Mouse (Mus musculus): ENCODE results near the gene Omt2a.
"Not testable (repeated sequence)": the region's sequence is repeated elsewhere in the genome, so short reads cannot be mapped to it uniquely, and the experiment has no call there.

The Omt2a gene

DNA sequence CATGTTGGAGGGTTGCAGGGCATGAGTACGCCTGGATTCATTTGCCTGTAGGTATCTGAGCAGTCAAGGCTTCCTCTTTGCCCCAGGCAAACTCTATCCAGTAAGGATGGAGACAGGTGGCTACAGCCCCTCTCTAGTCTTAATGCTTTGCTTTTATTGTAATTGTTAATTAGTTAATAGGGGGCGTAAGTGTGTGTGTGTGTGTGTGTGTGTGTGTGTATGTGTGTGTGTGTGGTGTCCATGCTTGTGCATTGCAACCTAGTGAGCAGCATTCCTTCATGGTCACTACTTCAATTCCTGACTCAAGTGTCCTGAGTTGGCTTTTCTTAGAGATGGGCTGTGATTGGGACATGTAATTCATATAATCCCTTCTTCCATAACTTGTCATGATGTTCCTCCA, at the start of gene Omt2a:
Omt2a (minus strand) TSS at position 101 of the 400 bp plus-strand sequence.
- DNase-seq (ENCODE audit: low spot score in 2 of 2), result no peak

DNA sequence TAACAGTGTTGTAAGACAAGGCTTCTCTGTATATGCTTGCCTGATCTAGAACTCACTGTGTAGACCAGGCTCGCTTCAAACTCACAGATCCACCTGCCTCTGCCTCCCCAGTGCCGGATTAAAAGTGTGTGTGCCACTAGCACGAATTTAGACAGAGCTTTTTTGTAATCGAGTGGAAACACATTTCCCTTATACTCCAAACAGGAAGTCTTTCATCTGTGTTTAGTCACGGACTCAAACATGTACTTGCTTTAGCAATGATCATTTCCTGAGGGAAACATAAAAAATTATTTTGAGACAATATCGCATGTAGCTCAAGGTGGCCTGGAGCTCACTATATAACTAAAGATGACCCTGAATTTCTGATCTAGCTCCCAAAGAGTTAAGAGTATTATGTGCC, 48.8 kb upstream of the Omt2a start:
- DNase-seq (ENCODE audit: low spot score in 2 of 2), result no peak

DNA sequence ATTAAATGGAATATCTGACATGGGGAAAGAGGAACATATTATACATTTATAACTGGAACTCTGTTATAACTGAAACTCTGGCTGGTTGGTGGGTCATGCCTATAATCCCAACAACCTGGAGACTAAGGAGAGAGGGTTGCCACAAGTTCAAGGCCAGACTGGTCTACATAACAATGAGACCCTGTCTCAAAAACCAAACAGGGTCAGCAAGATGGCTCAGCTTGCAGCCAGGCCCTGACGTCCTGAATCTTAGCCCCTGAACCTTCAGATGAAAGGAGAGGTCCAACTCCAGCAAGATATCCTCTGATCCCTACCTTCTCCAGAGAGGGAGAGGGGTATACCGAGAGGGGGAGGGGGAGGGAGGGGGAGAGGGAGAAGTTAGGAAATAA, 45.9 kb upstream of the Omt2a start:
- no peak for DNase-seq (ENCODE audit: low spot score in 2 of 2)

DNA sequence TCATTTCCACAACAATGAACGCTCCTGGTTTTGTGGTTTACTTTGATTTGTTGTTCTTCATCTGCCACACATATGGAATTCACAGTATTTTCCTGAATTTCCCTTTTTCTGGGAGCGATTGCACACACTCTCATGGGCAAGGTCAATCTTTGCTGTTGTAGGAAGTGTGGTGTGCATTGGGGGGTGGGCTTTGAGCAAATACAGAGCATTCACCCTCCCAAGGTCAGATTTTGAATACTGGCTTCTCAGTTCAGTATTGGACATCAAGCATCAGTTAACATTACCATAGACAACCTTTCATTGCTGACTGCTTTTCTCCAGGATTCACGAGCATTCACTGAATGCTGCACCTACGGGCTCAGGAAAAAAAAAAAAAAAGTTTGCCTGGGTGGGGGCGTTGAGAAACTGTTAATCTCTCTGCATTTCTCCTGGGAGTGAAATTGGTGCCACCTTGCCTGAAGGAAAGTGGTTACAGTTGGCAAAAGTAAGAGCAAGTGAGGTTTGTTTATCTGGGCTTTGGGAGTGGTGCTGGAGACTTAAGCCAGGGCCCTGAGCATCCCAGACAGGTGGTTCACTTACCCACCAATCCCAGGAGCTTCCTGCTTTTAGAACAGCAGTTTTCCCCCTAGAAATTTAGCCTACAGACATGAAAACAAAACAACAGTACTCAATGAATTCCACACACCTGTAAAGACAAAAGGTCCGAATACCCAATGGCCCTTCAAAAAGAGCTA, 45.3 kb upstream of the Omt2a start:
- no peak for DNase-seq (ENCODE audit: low spot score in 2 of 2)

DNA sequence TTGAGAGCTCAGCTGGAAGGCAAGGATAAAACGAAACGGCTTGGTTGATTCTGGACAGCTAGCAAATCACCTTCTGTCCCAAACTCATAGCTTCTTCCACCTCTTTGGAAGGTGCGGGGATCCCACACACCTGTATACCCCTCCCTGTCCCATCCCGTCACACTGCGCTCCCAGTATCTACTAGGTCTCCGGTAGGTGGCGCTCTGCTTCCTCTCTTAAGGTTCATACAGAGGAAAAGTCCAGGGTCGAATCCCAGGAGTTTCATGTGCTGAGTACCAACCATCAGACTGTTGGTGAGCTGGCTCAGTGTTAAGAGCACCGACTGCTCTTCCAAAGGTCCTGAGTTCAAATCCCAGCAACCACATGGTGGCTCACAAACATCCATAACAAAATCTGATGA, 43.5 kb upstream of the Omt2a start:
- peak; percentile 21 to 40 for DNase-seq (ENCODE audit: low spot score in 2 of 2)

DNA sequence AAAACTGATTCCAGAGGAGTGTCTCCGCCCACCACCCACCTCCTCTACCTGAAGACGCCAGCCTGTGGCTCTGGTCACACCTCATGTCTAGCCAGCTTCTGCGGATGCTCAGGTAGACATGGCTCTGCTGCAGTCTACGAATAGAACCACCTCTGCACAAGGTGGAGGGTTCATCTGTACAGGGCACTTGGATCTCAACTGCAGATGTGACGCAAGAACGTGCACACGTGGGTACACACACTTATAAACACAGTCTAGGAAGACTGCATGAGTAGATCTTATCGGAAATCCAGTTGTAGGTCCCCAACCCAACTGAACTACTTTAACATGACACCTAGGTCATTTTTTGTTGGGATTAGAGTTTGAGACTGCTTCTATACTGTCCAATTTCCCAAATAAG, 41.0 kb upstream of the Omt2a start, which contains the start of gene Gsta2:
Gsta2 (minus strand) TSS at position 178 of the 400 bp plus-strand sequence.
- no peak for DNase-seq (ENCODE audit: low spot score in 2 of 2)

DNA sequence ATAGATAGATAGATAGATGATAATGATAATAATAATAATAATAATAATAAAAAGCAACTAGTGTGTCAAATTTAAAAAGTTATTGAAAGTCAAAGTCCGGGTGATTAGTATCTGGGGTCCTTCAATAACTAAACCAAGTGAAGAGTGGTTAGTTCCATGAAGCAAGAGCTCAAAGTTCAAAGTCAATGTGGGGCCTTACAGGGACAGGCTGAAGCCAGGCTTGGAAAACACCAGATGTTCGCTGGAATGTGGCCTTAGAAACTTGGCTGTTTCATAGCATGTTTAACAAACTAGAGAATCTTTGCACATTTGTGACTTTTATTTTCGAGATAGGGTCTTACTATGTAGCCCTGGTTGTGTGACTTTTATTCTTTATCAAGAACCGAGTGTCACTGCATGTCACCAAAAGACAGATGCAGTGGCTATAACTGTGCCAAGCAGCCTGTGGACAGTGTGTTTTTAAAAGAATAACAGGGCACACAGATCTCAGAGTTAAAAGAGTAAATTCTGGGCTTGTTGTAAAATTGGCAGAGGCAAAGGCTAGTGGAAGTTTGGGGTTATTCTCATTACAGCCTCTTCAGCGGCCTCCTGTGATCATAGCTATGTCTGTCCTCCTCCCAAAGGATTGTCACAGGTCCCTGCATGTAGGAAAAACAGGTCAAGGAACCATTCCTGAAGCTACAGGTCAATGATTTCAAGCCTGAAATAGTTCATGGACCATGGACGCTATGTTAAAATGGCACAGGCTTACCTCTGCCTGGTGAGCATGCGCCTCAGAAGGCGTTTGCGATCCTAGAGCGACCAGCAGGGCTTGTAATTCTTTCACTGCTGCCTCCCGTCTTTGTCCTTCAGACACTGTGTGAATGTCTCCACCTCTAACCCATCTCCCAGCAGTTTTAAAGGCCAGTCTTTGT, 40.3 kb upstream of the Omt2a start:
- DNase-seq (ENCODE audit: low spot score in 2 of 2), result no peak

DNA sequence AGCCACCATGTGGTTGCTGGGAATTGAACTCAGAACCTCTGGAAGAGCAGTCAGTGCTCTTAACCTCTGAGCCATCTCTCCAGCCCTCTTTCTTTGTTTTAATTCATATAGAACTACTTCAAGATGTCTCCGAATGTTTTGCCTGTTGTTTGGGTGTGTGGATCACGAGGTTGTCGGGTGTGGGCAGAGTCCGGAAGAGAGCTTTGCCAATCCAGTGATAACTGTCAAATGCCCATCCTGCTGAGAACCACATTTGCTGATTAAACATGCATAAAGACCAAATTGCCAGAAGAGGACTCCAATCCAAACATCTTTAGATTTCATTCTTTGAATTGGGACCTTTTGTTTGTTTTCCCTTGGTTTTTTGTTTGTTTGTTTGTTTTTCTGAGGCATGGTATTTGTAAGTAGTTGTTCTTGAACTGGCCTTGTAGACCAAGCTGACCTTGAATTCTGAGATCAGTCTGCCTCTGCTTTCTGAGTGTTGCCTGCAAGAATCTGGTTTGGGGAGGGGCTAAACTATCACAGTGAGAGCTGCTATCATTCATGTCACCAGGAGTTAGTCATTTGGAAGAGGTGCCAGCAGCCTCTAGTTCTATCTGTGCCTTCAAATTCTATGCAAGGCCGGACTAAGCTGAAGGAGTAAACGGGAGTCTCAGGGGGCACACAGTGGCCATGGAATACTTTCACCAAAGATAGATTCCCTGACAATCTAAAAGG, 37.1 kb upstream of the Omt2a start:
- DNase-seq (ENCODE audit: low spot score in 2 of 2), result no peak

DNA sequence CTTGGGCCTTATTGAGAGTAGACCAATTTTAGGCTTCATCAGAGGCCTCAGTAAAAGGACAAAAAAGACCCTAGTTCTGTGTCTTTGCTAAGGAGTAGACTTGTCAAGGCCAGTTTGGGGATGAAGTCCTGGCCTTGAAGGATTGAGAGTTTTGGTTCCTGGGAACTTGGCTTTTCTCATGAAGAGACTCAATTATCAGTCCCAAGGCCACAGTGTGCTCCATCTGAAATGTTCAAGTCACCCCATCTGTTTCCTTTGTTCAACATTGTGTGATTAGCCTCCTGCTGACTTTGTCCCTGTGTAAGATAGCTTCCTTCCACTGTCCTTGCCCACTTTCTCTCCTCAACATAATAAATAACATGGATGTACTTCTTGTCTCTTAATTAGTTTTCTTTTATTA, 35.4 kb upstream of the Omt2a start:
- not testable (repeated sequence) for DNase-seq (ENCODE audit: low spot score in 2 of 2)

DNA sequence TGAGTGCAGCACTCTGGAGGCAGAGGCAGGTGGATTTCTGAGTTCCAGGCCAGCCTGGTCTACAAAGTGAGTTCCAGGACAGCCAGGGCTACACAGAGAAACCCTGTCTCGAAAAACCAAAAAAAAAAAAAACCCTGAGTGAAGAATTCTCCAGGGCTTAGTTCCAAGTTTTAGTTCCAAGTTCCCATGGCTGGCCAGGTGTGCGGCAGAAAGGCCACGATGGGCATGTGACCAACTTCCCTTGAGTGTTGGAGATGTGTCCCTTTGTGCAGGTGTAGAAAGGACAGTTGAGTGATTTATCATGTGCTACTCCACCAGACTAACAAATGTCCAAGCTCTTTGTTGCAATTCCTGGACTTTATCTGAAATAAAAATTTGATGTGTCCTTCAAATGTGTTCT, 34.5 kb upstream of the Omt2a start:
- not testable (repeated sequence) for DNase-seq (ENCODE audit: low spot score in 2 of 2)

DNA sequence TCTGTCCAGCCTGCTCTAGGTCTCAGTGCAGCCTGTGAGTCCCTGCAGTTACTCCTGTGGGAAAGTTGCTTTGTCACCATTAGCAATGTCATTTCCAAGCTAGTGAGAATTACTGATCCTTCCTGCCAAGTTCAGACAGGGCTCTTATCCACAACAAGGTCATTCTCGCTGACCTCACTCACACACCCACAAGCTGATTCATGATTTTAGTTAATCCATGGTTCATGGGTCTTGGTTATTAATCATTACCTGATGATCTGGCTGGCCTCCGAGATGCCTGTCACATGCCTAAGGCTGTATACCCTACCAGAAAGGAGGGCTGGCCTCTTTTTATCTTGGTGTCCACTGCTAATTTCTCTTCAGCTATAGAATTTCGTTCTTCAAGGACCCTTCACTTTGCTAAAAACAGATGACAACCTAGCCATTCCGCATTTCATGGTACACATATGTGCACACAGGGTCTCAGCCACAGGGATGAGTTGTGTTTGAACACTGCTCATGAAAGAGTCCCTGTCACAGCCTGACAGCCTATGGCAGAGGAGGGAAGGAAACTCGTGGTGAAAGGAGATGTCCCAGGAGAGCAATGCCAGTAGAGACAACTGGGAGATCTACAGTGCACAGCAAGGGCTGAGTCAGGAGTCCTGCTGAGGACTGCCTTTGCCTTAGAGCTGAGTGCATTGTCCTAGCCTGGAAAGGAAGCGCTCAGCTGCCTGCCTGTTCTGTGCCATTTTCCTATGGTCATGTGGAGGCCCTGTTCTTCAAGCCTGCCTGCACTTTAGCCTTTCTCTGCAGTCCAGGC, 33.8 kb upstream of the Omt2a start:
- DNase-seq (ENCODE audit: low spot score in 2 of 2), result not testable (repeated sequence)

DNA sequence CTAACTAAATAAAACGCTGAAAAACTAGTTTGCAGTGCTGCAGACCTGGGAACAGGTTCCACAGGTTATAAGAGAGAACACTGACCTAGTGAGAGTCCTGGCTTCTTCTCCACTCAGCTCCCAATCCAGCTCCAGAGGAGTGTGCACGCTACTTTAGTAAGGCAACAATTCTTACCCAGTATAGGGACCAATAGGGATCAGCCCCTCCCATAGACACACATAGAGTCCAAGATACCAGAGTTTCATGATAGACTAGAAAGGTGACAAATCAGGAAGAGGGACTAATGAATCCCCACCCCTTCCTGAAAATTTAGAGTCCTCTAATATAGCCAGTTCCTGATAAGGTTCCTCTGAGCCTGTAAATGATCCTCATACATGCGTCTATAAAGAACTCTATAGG, 32.4 kb upstream of the Omt2a start:
- no peak for DNase-seq (ENCODE audit: low spot score in 2 of 2)

DNA sequence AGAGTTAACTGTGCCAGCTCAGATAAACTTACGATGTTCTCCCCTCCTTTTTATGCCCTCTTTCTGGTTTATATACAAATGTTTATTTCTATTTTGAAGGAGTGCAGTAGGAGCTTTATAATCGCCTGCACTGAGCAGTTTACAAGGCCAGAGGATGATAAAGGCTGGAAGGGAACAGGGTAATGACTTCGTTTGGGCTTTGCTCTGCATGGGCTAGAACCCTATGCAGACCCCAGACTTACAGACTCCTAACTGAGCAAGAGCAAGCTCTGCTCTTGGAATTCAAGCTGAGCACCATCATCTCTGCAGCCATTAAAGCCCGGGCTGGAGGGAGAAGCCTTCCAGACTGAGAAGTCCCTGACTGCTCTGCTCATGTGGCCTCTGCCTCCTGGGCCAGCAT, 30.6 kb upstream of the Omt2a start:
- not testable (repeated sequence) for DNase-seq (ENCODE audit: low spot score in 2 of 2)

DNA sequence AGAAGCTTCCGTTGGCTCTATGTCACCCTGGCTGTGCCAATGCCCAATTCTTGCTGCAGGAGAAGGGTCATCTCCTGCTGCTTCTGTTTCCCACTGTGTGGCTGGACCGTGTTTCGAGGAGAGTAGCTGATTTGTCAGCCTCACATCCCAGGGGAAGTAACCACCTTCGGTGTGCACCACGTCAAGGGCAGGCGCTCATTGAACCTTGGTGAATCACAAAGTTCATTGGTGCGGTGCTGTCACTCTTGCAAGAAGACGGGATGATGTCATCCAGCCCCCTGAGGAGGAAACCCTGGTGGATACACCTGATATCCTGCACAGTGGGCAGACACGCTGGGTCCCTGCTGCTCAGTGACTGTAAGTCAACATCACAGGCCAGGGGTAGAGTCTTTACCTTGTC, 28.5 kb upstream of the Omt2a start:
- DNase-seq (ENCODE audit: low spot score in 2 of 2), result not testable (repeated sequence)

DNA sequence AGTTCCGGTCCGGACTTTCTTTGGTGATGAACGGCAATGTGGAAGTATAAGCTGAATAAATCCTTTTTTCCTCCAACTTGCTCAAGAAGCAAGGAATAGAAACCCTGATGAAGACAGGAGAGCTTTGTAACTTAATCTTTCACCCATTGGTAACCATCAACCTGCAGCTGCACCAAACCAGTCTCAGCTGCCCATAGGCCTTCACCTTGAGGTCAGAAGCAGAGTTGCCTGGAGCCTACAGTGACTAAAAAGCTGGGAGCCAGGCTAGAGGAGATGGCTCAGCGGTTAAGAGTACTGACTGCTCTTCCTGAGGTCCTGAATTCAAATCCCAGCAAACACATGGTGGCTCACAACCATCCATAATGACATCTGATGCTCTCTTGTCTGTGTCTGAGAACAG, 27.9 kb upstream of the Omt2a start:
- DNase-seq (ENCODE audit: low spot score in 2 of 2), result not testable (repeated sequence)

DNA sequence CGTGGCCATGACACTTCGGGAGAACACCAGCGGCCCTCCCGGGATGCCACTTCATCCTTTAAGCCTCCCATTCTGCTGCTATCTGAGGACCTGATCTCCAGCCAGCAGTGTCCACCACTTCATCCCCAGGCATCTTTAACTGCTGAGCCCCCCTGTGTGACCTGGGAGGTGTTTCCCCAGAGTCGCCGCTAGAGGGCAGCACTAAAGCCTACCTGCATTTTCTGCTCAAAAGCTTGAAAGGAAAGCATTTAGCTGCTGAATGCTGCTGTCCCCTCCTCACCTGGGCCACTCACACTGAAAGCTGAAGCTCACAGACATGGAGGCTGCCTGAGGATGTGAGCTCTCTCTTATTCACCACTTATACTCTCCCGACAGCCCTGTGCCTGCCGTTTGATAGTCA, 25.7 kb upstream of the Omt2a start:
- DNase-seq (ENCODE audit: low spot score in 2 of 2), result peak; percentile 25 to 34

DNA sequence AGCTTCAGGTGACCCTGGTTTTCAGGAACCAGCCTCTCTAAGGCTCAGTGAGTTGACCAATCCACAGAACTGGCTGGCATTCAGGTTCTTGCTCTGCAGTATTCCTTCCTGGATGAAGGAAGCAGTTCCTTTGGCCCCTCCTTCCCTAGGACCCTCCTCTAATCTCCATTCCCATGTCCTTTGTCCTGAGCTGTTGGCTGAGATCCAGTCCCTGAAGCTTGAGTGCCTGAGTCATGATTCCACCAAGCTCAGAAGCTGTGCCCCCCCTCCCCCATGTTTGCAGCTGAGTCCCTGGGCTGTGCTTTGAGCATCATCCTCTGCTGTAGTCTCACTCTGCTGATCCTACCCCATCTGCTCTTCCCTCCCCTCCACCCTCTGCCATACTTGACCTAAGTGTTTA, 22.5 kb upstream of the Omt2a start:
- not testable (repeated sequence) for DNase-seq (ENCODE audit: low spot score in 2 of 2)

DNA sequence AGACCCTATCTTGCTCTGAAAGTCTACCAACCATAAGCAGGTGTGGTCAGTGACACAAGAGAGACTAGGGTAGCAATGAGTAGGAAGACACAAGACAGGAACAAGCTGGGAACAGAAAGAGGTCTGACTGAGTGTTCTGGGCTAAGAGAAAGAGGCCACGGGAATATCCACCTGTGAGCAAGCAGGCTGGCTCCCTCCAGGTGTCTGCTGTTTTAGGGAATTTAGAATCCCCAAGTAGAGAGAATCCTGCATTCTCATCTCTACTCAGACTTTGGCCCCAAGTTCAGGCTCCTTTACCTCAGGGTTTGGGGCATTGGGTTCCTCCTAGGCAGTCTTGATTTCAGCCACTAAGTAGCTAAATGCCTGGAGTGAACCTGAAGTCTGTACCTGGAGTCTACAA, 12.7 kb upstream of the Omt2a start, which contains the start of gene Omt2b:
Omt2b (plus strand) TSS at position 301 of the 400 bp plus-strand sequence.
- not testable (repeated sequence) for DNase-seq (ENCODE audit: low spot score in 2 of 2)

DNA sequence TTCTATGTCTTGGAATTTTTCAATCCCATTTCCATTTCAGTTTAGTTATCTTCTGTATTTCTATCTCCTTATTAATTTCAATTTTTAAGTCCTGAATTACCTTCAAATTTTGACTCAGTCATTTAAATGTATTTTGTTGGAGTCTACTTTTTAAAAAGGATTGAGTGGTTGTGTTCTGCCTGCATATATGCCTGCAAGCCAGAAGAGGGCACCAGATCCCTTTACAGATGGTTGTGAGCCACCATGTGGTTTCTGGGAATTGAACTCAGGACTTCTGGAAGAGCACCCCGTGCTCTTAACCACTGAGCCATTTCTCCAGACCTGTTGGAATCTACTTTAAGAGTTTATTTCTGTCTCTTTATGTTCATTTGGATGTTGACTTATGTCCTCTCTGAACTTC, 4.9 kb upstream of the Omt2a start:
- no peak for DNase-seq (ENCODE audit: low spot score in 2 of 2)

DNA sequence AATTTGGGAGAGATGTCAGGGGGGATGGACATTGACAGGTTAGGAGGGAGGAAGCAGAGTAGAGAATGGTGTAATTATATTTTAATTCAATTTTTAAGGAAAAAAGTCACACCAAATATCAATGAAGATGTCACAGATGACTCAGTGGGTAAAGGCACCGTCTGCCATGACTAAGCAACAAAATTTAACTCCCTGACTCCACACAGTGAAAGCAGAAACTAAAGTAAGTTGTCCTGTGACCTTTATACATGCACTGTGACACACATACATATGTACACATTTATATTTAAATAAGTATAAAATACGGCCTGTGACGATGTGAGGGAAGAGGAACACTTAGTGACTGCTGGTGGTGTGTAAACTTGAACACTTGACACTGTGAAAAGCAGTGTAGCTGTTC, 6.5 kb downstream of the Omt2a start:
- not testable (repeated sequence) for DNase-seq (ENCODE audit: low spot score in 2 of 2)

DNA sequence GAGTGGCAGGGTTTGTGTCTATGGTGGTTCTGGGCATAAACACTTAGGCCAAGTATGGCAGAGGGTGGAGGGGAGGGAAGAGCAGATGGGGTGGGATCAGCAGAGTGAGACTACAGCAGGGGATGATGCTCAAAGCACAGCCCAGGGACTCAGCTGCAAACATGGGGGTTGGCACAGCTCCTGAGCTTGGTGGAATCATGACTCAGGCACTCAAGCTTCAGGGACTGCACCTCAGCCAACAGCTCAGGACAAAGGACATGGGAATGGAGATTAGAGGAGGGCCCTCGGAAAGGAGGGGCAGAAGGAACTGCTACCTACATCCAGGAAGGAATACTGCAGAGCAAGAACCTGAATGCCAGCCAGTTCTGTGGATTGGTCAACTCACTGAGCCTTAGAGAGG, 15.5 kb downstream of the Omt2a start:
- not testable (repeated sequence) for DNase-seq (ENCODE audit: low spot score in 2 of 2)
